Mouse (Mus musculus) cerebellum, adult 8-10 months (tissue): ENCODE data around the gene Vps37c.

Source experiments
- DNase-seq: peaks from one replicate; pipeline ENCODE4 v3.0.0; 2022

Gene Vps37c

GRCm38 (mm10) chr19:10714168-10714567, 25.6 kb downstream of the Vps37c start:
- DNase-seq = no peak

- peak; percentile 87 for DNase-seq
These were observed 26.3 kb downstream of the Vps37c start for GRCm38 (mm10) chr19:10714682-10715475.

DNA sequence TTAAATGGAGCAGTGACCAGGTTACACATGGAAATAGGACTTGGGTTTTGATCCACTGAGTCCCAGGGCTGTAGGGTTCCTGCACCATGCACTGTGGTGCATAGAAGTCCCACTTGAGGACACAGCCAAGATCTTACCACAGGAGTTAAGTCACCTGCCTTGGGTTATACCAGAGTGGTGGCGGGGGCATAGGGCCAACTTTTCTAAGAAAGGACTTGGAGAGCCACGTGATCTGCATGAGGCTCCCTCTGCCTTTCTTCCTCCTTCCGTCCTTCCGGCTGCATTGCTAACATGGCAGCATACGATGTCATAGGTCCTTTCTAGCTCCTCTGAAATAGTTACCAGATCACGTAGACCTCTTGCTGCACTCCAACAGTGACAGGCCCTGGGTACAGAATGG, 26.9 kb downstream of the Vps37c start:
- no peak for DNase-seq

DNA sequence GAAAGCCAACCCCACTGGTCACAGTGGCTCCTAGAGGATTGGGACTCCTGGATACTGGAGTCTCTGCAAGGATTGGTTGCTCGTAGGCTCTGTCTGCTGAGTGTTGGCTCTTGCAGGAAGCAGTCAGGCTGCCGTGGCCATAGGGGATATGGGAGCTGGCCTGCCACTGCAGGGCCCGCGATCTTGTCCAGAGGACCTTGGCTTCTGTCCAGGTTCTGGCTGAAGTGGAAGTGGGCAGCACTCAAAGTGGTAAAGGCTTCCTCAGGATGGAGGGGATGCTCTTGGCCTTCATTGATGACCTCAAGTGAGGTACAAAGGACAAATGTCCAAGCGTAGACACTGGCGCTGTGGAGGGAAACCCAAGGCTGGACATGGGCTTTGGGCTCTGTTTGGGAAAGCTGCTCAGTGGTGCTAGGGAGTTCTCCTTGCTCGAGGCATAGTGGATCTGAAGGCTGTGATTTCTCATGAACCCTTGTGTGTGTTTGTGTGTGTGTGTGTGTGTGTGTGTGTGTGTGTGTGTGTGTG, 29.8 kb downstream of the Vps37c start:
- no peak for DNase-seq

DNA sequence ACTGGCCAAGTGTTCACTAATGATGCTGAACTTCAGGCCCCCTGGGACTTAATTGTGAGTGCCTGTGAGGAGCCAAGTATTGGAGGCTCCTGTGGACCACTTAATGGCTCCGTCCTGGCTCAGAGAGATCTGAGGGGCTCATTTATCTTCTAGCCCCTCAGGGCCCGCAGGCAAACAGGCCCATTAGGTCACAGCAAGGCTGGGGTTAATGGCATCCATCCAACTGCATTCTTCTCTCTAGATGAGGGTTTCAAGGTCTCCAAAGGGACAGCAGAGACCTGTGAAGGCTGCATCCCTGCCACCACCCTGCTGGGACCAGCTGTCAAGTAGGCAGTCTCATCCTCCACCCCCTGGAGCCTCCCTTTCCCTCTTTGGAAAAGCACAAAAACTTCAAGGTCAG, 31.2 kb downstream of the Vps37c start:
- DNase-seq = peak; percentile 80

DNA sequence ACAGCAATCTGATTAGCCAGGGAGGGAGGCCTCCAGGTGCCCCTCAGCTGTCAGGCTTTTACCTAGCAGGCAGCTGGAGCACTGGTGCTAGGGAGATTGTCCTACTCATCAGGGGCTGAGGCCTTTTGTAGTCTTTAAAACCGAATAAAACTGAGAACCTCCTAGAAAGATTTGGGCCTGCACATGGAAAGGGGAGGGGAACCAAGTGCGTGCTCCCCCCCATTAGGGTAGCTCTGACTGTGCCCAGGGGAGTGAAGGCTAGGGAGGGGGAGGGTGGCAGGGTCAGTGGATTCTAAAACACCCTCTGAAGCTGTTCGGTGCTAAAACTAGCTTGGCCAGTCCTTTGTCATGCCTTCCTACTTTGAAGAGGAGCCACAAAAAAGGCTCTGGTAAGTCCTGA, 32.0 kb downstream of the Vps37c start:
- DNase-seq = no peak

- no peak for DNase-seq
These were observed 32.5 kb downstream of the Vps37c start for GRCm38 (mm10) chr19:10721064-10721463.

DNA sequence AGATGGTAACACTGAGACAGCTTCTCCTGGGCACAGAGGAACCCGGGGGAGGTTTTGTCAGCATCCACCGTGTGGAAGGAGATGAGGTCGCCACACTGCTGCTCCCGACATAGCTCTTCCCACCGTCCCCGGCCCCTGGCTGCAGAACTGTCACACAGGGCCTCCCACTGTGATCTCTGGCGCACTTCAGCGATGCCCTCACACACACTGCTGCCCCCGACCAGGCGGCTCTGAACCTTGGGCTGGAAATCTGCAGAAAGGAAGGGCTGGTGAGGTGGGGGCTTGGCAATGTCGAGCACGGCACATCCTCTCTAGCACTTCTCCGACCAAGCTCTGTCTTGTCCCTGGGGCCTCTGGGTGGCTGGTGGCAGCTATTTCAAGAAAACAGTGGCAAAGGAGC, 34.5 kb downstream of the Vps37c start:
- no peak for DNase-seq

DNA sequence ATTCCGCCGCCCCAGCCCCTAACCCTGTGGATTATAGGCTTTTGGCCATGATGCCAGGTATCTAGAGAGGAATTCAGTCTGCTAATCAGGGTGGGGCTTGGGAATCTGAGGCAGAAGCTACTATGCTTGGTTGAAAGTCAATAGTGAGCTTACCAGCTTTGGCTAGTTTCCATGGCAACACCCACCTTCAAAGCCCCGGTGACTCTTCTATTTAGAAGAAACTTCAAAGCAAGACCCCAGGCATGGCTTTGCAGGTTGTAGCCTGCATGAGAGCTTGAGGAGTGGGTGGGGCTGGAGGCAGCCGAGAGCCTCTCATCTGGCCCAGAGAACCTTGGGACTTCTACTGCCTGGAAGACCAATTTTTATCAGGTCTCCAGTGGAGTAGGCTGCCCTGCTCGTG, 35.1 kb downstream of the Vps37c start:
- DNase-seq = no peak

- DNase-seq = peak; percentile 61
These were observed 36.3 kb downstream of the Vps37c start for GRCm38 (mm10) chr19:10724629-10725363.

DNA sequence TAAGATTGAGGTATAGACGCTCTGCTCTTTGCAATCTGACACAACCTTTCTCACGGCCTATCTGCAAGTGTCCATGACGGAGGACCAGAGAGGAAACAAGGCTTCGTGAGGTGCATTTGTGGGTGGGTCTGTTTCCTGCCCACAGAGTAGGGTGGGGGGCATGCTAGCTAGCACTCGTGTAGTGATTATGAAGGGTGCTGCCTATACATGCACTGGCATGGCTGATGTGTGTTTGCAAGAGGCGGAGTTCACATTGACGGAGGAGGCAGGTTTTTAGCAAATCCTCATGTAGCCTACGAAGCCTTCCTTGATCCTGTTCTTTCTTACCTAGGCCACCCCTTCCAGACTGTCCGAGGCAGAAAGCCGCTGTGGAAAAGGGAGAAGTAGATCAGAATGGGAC, 41.4 kb downstream of the Vps37c start:
- no peak for DNase-seq

DNA sequence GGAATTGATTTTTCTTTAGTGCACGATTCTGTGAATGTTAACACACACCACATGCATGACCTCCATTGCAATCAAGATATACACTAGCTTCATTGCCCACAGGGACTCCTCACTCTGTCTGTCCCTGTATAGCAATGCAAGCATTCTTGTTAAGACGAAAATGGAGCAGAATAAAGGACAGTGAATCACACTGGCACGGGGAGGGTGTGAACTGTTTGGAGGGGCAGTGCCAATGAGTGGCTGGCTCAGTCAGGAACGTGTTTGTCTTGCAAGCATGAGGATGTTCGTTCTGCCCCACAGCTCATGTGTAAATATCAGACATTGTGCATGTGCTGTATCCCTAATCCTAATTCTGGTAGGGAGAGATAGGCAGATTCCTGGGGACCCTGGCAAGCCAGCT, 41.9 kb downstream of the Vps37c start:
- no peak for DNase-seq

DNA sequence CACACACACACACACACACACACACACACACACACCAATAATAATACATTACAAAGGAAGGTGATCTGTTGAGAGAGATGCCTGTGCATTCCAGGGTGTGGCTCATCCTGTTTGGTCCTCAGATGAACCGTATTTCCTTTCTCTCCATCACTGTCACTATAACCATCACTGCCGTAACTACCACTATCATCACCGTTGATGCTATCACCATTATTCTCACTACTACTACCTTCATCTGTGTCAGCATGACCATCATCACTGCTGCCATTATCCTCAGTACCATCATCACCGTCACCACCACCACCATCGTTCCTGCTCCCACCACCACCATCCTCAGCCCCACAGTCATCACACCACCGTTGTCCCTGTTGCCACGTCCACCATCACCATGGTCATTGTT, 43.4 kb downstream of the Vps37c start:
- DNase-seq = no peak

- no peak for DNase-seq
These were observed 44.2 kb downstream of the Vps37c start for GRCm38 (mm10) chr19:10732741-10733140.

GRCm38 (mm10) chr19:10733501-10734127, 45.1 kb downstream of the Vps37c start:
- no peak for DNase-seq

GRCm38 (mm10) chr19:10734554-10734953, 46.0 kb downstream of the Vps37c start:
- DNase-seq = no peak

DNA sequence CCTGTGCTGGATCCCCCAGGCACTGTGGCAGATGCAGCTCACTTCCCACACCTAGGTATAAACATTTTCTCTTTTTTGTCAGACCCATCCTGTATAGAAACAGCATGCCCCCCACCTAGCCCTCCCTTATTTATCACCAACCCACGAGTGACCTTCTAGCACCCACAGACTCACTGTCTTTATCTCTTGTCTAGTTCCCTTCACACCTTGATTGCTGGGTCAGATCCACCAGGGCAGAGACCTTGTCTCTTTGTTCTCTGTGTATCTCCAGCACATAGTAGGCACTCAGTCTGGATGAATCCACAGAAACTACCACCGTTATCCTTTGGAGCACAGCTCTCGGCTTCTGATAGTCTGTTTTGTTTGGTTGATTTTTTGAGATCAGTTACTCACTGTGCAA, 46.5 kb downstream of the Vps37c start:
- DNase-seq = no peak

- no peak for DNase-seq
These were observed 47.3 kb downstream of the Vps37c start for GRCm38 (mm10) chr19:10735861-10736260.

- no peak for DNase-seq
These were observed 49.5 kb downstream of the Vps37c start for GRCm38 (mm10) chr19:10738038-10738437.

DNA sequence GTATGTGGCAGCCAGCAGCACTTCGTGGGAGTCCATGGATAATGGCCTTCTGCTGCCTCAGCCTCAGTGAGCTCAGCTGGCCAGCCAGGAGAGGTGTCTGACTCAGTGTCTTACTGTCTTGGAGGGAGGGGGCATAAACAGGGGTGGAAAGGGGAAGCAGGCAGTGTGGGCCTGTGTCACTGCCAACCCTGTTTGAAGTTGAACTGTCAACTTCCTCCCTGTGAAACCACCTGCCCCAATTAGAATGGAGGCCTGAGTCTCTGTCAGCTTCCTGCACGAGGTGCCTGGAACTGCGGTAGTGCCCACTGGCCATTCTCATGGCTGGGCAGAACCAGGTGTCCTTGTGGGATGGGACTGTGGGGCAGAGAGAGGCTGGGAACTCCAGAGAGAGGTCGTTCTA, 50.3 kb downstream of the Vps37c start, which contains the start of gene Cd5:
TSS of gene Cd5 (minus strand) at position 192 of the 400 bp plus-strand sequence.
- DNase-seq = no peak

DNA sequence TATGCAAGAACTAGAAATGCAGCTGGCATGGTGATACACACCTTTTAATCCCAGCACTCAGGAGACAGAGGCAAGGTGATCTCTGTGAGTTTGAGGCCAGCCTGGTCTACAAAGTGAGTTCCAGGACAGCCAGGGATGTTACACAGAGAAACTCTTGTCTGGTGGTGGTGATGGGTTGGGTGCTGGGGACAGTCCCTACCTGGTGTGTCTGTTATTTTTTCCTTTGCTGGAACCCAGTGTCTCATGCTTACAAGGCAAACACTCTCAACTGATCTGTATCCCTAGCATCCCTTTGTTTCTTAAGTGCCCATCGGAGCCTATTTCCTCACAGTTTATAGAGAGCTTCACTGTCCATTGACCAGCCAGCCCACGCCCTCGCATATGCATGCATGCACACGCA, 51.4 kb downstream of the Vps37c start:
- no peak for DNase-seq

DNA sequence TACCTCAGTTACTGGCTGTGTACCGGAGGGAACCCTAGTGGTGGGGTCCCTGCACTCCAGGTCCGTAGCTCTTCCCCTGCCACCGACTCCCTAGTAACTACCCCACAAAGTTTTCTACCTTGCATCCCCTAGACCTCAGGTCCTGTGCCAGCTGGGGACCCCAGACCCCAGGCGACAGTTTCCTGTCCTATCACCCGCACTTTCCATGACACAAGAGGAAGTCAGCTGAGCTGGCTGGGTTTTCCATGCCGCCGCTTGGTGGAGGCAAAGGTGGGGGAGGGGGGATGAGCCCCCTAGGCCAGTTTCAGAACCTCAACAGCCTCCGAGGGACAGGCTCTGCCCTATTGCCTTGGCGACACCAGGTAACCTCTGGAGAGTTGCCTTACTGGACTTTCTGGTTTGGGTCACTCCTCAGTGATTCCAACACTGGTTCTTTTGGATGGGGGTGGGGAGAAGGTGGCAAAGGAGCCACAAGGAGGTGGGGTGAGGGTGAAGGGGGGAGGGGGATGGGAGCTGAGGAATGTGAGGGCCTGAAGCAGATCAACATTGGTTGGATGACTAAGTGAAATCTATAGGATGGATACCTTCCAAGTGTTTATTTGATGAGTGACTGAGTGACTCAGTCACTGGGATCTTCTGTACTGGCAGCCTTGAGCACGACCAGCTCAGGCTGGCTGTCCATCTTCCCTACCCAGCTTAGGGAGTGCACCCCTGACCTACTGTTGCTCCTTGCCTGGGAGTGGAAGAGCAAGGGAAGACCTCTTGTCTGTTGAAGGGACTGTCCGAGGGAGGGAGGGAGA, 52.3 kb downstream of the Vps37c start:
- no peak for DNase-seq

- no peak for DNase-seq
These were observed 53.6 kb downstream of the Vps37c start for GRCm38 (mm10) chr19:10742145-10742544.
